ENCODE assay signal across 7 mouse cellular contexts in the genomic region with DNA sequence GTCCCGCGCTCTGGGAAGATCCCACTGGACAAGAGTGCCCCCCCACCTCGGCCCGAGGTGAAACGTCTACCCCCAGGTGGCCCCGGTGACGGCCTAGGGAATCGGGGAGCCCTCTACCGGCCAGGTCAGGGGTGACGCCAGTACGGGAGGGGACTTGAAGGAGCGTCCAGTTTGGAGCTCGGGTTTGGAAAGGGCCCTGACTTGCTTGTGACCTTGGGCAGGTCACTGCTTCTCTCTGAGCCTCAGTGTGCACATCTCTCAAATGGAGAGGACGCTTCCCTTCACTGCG. TPM values are rescaled to one million over a fixed set of nuclear protein-coding genes. Genes with fewer than 3 reads are reported as not detected.
DNase-seq lines count a peak whose midpoint lies in the region; ATAC-seq and TF ChIP-seq lines count a peak whose summit lies in the region.

No protein-coding gene starts in this region.

- no peaks in the 10 kb centered on the region for H3K36me3 ChIP-seq in spleen, adult 2 months (ENCODE audit: control insufficient read depth, insufficient read depth, low read length)
- H3K36me3 ChIP-seq in hindbrain, embryonic 12.5 days, result no peaks in the 10 kb centered on the region
- no peaks in the 10 kb centered on the region for H3K36me3 ChIP-seq in liver, embryonic 13.5 days

- peaks cover 8% of the 10 kb centered on the region for H3K27me3 ChIP-seq in spleen, adult 2 months (ENCODE audit: control insufficient read depth, insufficient read depth, low read length)
- peaks cover 70% of the 10 kb centered on the region for H3K27me3 ChIP-seq in hindbrain, embryonic 12.5 days
- H3K27me3 ChIP-seq in liver, embryonic 13.5 days, result peaks cover 62% of the 10 kb centered on the region

- no peak for DNase-seq in spleen, adult 2 months (ENCODE audit: low read depth in 1 of 2, low spot score in 2 of 2)
- no peak for DNase-seq in spleen, postnatal 36 days (ENCODE audit: low spot score in 2 of 2)
- DNase-seq in cerebellum, postnatal 25 days, result peak; percentile 34 to 68
- DNase-seq in liver, embryonic 13.5 days, result no peak
- peak; percentile 39 for DNase-seq in retina, postnatal 1 day
- no peak for DNase-seq in urinary bladder, postnatal 4 days (ENCODE audit: low spot score in 2 of 2)

- H3K27ac ChIP-seq in spleen, adult 2 months (ENCODE audit: insufficient read depth, low read length), result no peak overlapping the region
- H3K27ac ChIP-seq in hindbrain, embryonic 12.5 days, result no peak overlapping the region
- H3K27ac ChIP-seq in liver, embryonic 13.5 days, result no peak overlapping the region

- WGBS in spleen, adult 2 months, result 7% methylated on average over 15 of the region's 15 CpGs
- WGBS in hindbrain, embryonic 12.5 days, result 3% methylated on average over 15 of the region's 15 CpGs
- WGBS in liver, embryonic 13.5 days (ENCODE audit: insufficient replicate concordance), result 6% methylated on average over 15 of the region's 15 CpGs

- peak; percentile 28; the same call in 1 of the 2 replicates for TF ChIP-seq CTCF in spleen, adult 2 months (IDR thresholded peaks at IDR 0.05; ENCODE audit: extremely low read depth, insufficient read depth, insufficient read length, insufficient replicate concordance)

- H3K9me3 ChIP-seq in hindbrain, embryonic 12.5 days (replicated peaks), result no peaks in the 10 kb centered on the region
- no peaks in the 10 kb centered on the region for H3K9me3 ChIP-seq in liver, embryonic 13.5 days (replicated peaks)

- H3K4me3 ChIP-seq in spleen, adult 2 months (ENCODE audit: extremely low read depth, insufficient read depth, insufficient read length), result peak overlapping the region; percentile 6; the same call in 1 of the 2 replicates
- peak overlapping the region; percentile 47 for H3K4me3 ChIP-seq in hindbrain, embryonic 12.5 days
- peak overlapping the region; percentile 48 for H3K4me3 ChIP-seq in liver, embryonic 13.5 days (replicated peaks)

- no peak for TF ChIP-seq POLR2A in spleen, adult 2 months (IDR thresholded peaks at IDR 0.05; ENCODE audit: low read depth, low read length)

- peaks cover 5% of the 10 kb centered on the region; the same call in 1 of the 2 replicates for H3K4me1 ChIP-seq in spleen, adult 2 months (ENCODE audit: control insufficient read depth, insufficient read depth, insufficient read length)
- H3K4me1 ChIP-seq in hindbrain, embryonic 12.5 days, result peaks cover 13% of the 10 kb centered on the region
- H3K4me1 ChIP-seq in liver, embryonic 13.5 days (replicated peaks), result peaks cover 11% of the 10 kb centered on the region; the same call in 1 of the 2 replicates

- H3K4me2 ChIP-seq in hindbrain, embryonic 12.5 days (replicated peaks), result peak overlapping the region; percentile 88
- peak overlapping the region; percentile 67 for H3K4me2 ChIP-seq in liver, embryonic 13.5 days

- H3K9ac ChIP-seq in hindbrain, embryonic 12.5 days, result peak overlapping the region; percentile 64
- no peak overlapping the region for H3K9ac ChIP-seq in liver, embryonic 13.5 days

- ATAC-seq in hindbrain, embryonic 12.5 days (ENCODE audit: low FRiP score), result no peak
- no peak for ATAC-seq in liver, embryonic 13.5 days (ENCODE audit: low read depth)

RNA-seq across cellular contexts. Expression of a gene that starts 1.6 kb away (rescaled TPM):
- polyA plus RNA-seq in spleen, adult 2 months (2012; rRNA removed), result 0.04 TPM in 1 of 2 replicates, not detected in the other
- polyA plus RNA-seq in hindbrain, embryonic 12.5 days (2016; fragmentation: Nextera tagmentation; extraction: Ambion mirVana), result 0.26 and 0.50 TPM in 2 replicates
- polyA plus RNA-seq in liver, embryonic 13.5 days (2015; fragmentation: Nextera tagmentation; extraction: Ambion mirVana), result 0.15 TPM in 1 of 2 replicates, not detected in the other

RNA-seq across cellular contexts. Expression of a gene that starts 37.1 kb away (rescaled TPM):
- 0.16 and 0.31 TPM in 2 replicates for polyA plus RNA-seq in spleen, adult 2 months (2012; rRNA removed)
- 0.12 TPM in 1 of 2 replicates, not detected in the other for polyA plus RNA-seq in hindbrain, embryonic 12.5 days (2016; fragmentation: Nextera tagmentation; extraction: Ambion mirVana)
- polyA plus RNA-seq in liver, embryonic 13.5 days (2015; fragmentation: Nextera tagmentation; extraction: Ambion mirVana), result 0.06 TPM in 1 of 2 replicates, not detected in the other

RNA-seq across cellular contexts. Expression of a gene that starts 44.6 kb away (rescaled TPM):
- 1.9 and 2.9 TPM in 2 replicates for polyA plus RNA-seq in spleen, adult 2 months (2012; rRNA removed)
- polyA plus RNA-seq in hindbrain, embryonic 12.5 days (2016; fragmentation: Nextera tagmentation; extraction: Ambion mirVana), result 80.9 and 83.1 TPM in 2 replicates
- polyA plus RNA-seq in liver, embryonic 13.5 days (2015; fragmentation: Nextera tagmentation; extraction: Ambion mirVana), result 17.3 and 19.3 TPM in 2 replicates

Comparison
In these comparisons a context has a peak if more than half of its experiments do, and no peak if none do; other contexts are left out.
1. DNase-seq: peak in cerebellum, postnatal 25 days (2 of 2) and retina, postnatal 1 day (single experiment); none in spleen, adult 2 months (0 of 2), spleen, postnatal 36 days (0 of 2), liver, embryonic 13.5 days (single experiment) and urinary bladder, postnatal 4 days (0 of 2).
2. Peak in every context shown above with its lines, with median percentiles within 50 percentile points of each other: H3K4me3 ChIP-seq.